In the genomic region with DNA sequence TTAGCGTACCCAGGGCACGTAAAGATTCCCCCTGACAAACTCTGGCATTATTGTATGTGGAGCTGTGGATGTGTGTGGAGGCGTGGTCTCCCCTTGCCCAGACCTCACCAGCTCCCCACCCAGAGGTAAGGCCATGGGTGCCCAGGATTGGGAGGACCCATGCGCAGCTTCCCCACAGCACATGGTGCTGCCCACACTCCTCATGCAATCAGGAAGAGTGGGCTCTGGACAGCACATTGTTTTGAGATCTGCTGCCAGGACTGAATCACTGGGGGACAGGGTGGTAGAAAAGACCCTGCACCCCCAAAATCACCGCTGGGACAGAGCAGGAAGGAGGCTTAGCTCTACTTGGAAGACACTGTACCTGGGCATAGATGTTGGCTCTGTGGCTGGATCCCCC, we compare ENCODE assay signal across 21 mouse cellular contexts. TPM values are rescaled to one million over a fixed set of nuclear protein-coding genes. Genes with fewer than 3 reads are reported as not detected.
DNase-seq lines count a peak whose midpoint lies in the region; ATAC-seq and TF ChIP-seq lines count a peak whose summit lies in the region.
"Had no signal": no experiment of that assay in that cellular context is flagged by ENCODE, and none has a peak within 500 bp of the region (broad histone marks: within the 10 kb centered on the region; RNA-seq: fewer than 3 reads in every experiment).

No protein-coding gene starts in this region.

- H3K4me1 ChIP-seq in forebrain, embryonic 13.5 days = peaks cover 15% of the 10 kb centered on the region
- peaks cover 17% of the 10 kb centered on the region for H3K4me1 ChIP-seq in forebrain, embryonic 15.5 days
- H3K4me1 ChIP-seq in hindbrain, embryonic 16.5 days (ENCODE audit: control insufficient read depth, insufficient read depth, low read depth, low read length) = peaks cover 12% of the 10 kb centered on the region

- no peaks in the 10 kb centered on the region for H3K9me3 ChIP-seq in forebrain, embryonic 13.5 days (replicated peaks)
- no peaks in the 10 kb centered on the region for H3K9me3 ChIP-seq in forebrain, embryonic 15.5 days
- H3K9me3 ChIP-seq in hindbrain, embryonic 16.5 days (ENCODE audit: control insufficient read depth, low read length) = no peaks in the 10 kb centered on the region
- H3K9me3 ChIP-seq: G1E; lung, embryonic 15.5 days had no signal

- DNase-seq in layer of hippocampus, adult 2 months (ENCODE audit: low spot score in 2 of 2) = no peak
- no peak for DNase-seq in layer of hippocampus, adult 8-10 months (ENCODE audit: low spot score in 2 of 2)
- peak; percentile 76 for DNase-seq in brain, adult 2 months (ENCODE audit: low read depth, low spot score)
- DNase-seq in kidney, postnatal 36 days = no peak
- DNase-seq: adrenal gland, postnatal 25 days; cerebellum, adult 11-12 months; cerebellum, postnatal 25 days; gastrocnemius, postnatal 10 days; kidney, postnatal 10 days; lung, postnatal 4 days; thymus, postnatal 25 days had no signal

- 0 out of 2 replicates have a peak overlapping the region, but pooled peaks have one; percentile 13 for H3K9ac ChIP-seq in forebrain, embryonic 13.5 days
- no peak overlapping the region for H3K9ac ChIP-seq in forebrain, embryonic 15.5 days (replicated peaks)
- H3K9ac ChIP-seq in hindbrain, embryonic 16.5 days (ENCODE audit: low read depth, low read length) = peak overlapping the region; percentile 17; the same call in 1 of the 2 replicates
- H3K9ac ChIP-seq: liver, embryonic 14.5 days; lung, embryonic 15.5 days had no signal

- no peaks in the 10 kb centered on the region for H3K27me3 ChIP-seq in forebrain, embryonic 13.5 days
- H3K27me3 ChIP-seq in forebrain, embryonic 15.5 days = no peaks in the 10 kb centered on the region
- no peaks in the 10 kb centered on the region for H3K27me3 ChIP-seq in hindbrain, embryonic 16.5 days (replicated peaks; ENCODE audit: control insufficient read depth, insufficient read depth, low read length)
- H3K27me3 ChIP-seq: lung, embryonic 15.5 days had no signal

- no peak for TF ChIP-seq CTCF in layer of hippocampus, adult 2 months (conservative IDR thresholded peaks at IDR 0.05)

- H3K27ac ChIP-seq in forebrain, embryonic 13.5 days = no peak overlapping the region
- H3K27ac ChIP-seq in forebrain, embryonic 15.5 days (replicated peaks) = no peak overlapping the region
- peak overlapping the region; percentile 94 for H3K27ac ChIP-seq in layer of hippocampus, adult 2 months
- H3K27ac ChIP-seq in hindbrain, embryonic 16.5 days (ENCODE audit: low read depth, low read length) = no peak overlapping the region
- H3K27ac ChIP-seq: liver, embryonic 14.5 days; lung, embryonic 15.5 days had no signal

- ATAC-seq in forebrain, embryonic 13.5 days = no peak
- no peak for ATAC-seq in forebrain, embryonic 15.5 days (replicated peaks)
- no peak for ATAC-seq in hindbrain, embryonic 16.5 days
- ATAC-seq in inflammation-experienced regulatory T-cells, adult 6 months = no peak
- ATAC-seq: activated CD4-positive, CD25-positive, alpha-beta regulatory T cell, adult 4 months; intestine, postnatal 0 days had no signal

- H3K4me3 ChIP-seq in forebrain, embryonic 13.5 days = no peak overlapping the region
- no peak overlapping the region for H3K4me3 ChIP-seq in forebrain, embryonic 15.5 days
- H3K4me3 ChIP-seq in layer of hippocampus, adult 2 months = no peak overlapping the region; the same call in 1 of the 2 replicates
- H3K4me3 ChIP-seq in hindbrain, embryonic 16.5 days (ENCODE audit: low read length) = no peak overlapping the region
- H3K4me3 ChIP-seq: lung, embryonic 15.5 days had no signal

- H3K36me3 ChIP-seq in forebrain, embryonic 13.5 days (ENCODE audit: poor library complexity, severe bottlenecking) = peaks cover 38% of the 10 kb centered on the region; the same call in 1 of the 2 replicates
- H3K36me3 ChIP-seq in forebrain, embryonic 15.5 days = no peaks in the 10 kb centered on the region; the same call in 1 of the 2 replicates
- H3K36me3 ChIP-seq in hindbrain, embryonic 16.5 days (ENCODE audit: control insufficient read depth, insufficient read depth, low read length) = peaks cover 5% of the 10 kb centered on the region

- no peak overlapping the region for H3K4me2 ChIP-seq in forebrain, embryonic 13.5 days
- no peak overlapping the region for H3K4me2 ChIP-seq in forebrain, embryonic 15.5 days (replicated peaks)
- no peak overlapping the region for H3K4me2 ChIP-seq in hindbrain, embryonic 16.5 days (ENCODE audit: low read length)
- H3K4me2 ChIP-seq: lung, embryonic 15.5 days had no signal

- WGBS in forebrain, embryonic 13.5 days = 98% methylated on average over 5 of the region's 5 CpGs
- 91% methylated on average over 5 of the region's 5 CpGs for WGBS in forebrain, embryonic 15.5 days
- WGBS in hindbrain, embryonic 16.5 days = 83% methylated on average over 5 of the region's 5 CpGs

RNA-seq across cellular contexts. Expression of gene Ovca2, which starts 5.9 kb away (rescaled TPM):
- 22.8 and 25.1 TPM in 2 replicates for polyA plus RNA-seq in forebrain, embryonic 13.5 days (2015; fragmentation: Nextera tagmentation; extraction: Ambion mirVana)
- 15.4 and 21.6 TPM in 2 replicates for polyA plus RNA-seq in forebrain, embryonic 15.5 days (2015; fragmentation: Nextera tagmentation; extraction: Ambion mirVana)
- 10 to 100 TPM; 19.3 to 22.4 TPM for total RNA-seq in layer of hippocampus, adult 2 months (2021)
- total RNA-seq in layer of hippocampus, adult 8-10 months (2022) = 10 to 100 TPM; 15.6 to 23.4 (median 19.8) TPM
- 14.4 and 14.5 TPM in 2 replicates for polyA plus RNA-seq in hindbrain, embryonic 16.5 days (2015; fragmentation: Nextera tagmentation; extraction: Ambion mirVana)
- 10 to 100 TPM; 27.9 to 36.4 (median 32.7) TPM for polyA plus RNA-seq in inflammation-experienced regulatory T-cells, adult 6 months (2017; shearing (Covaris generic))

RNA-seq across cellular contexts. Expression of gene Dph1, which starts 6.5 kb away (rescaled TPM):
- polyA plus RNA-seq in forebrain, embryonic 13.5 days (2015; fragmentation: Nextera tagmentation; extraction: Ambion mirVana) = 13.9 and 15.8 TPM in 2 replicates
- 14.8 and 16.2 TPM in 2 replicates for polyA plus RNA-seq in forebrain, embryonic 15.5 days (2015; fragmentation: Nextera tagmentation; extraction: Ambion mirVana)
- total RNA-seq in layer of hippocampus, adult 2 months (2021) = 10 to 100 TPM; 30.7 to 31.4 TPM
- total RNA-seq in layer of hippocampus, adult 8-10 months (2022) = 10 to 100 TPM; 28.9 to 38.6 (median 30.9) TPM
- polyA plus RNA-seq in hindbrain, embryonic 16.5 days (2015; fragmentation: Nextera tagmentation; extraction: Ambion mirVana) = 15.4 and 15.7 TPM in 2 replicates
- polyA plus RNA-seq in inflammation-experienced regulatory T-cells, adult 6 months (2017; shearing (Covaris generic)) = 10 to 100 TPM in 2 of 3 experiments, 1 to 10 TPM in 1; 4.0 to 15.3 (median 11.7) TPM

RNA-seq across cellular contexts. Expression of gene Rtn4rl1, which starts 9.0 kb away (rescaled TPM):
- polyA plus RNA-seq in forebrain, embryonic 13.5 days (2015; fragmentation: Nextera tagmentation; extraction: Ambion mirVana) = 2.2 and 2.6 TPM in 2 replicates
- polyA plus RNA-seq in forebrain, embryonic 15.5 days (2015; fragmentation: Nextera tagmentation; extraction: Ambion mirVana) = 5.6 and 6.9 TPM in 2 replicates
- total RNA-seq in layer of hippocampus, adult 2 months (2021) = 100 to 1,000 TPM; 104 to 110 TPM
- total RNA-seq in layer of hippocampus, adult 8-10 months (2022) = 100 to 1,000 TPM in 2 of 4 experiments, 10 to 100 TPM in 2; 80.7 to 110 (median 97.3) TPM
- 10.6 and 10.7 TPM in 2 replicates for polyA plus RNA-seq in hindbrain, embryonic 16.5 days (2015; fragmentation: Nextera tagmentation; extraction: Ambion mirVana)
- polyA plus RNA-seq in inflammation-experienced regulatory T-cells, adult 6 months (2017; shearing (Covaris generic)) = 1 to 10 TPM; 1.3 to 2.5 (median 2.2) TPM
- total RNA-seq: G1E had no signal
- polyA plus RNA-seq: G1E had no signal

RNA-seq across cellular contexts. Expression of gene Hic1, which starts 15.3 kb away (rescaled TPM):
- 1.2 and 1.5 TPM in 2 replicates for polyA plus RNA-seq in forebrain, embryonic 13.5 days (2015; fragmentation: Nextera tagmentation; extraction: Ambion mirVana)
- polyA plus RNA-seq in forebrain, embryonic 15.5 days (2015; fragmentation: Nextera tagmentation; extraction: Ambion mirVana) = 2.1 and 2.2 TPM in 2 replicates
- total RNA-seq in layer of hippocampus, adult 2 months (2021) = 1 to 10 TPM; 3.8 to 3.9 TPM
- 1 to 10 TPM; 2.9 to 4.9 (median 3.9) TPM for total RNA-seq in layer of hippocampus, adult 8-10 months (2022)
- polyA plus RNA-seq in hindbrain, embryonic 16.5 days (2015; fragmentation: Nextera tagmentation; extraction: Ambion mirVana) = 1.9 and 2.2 TPM in 2 replicates
- under 1 TPM; 0.21 to 0.50 (median 0.38) TPM for polyA plus RNA-seq in inflammation-experienced regulatory T-cells, adult 6 months (2017; shearing (Covaris generic))
- total RNA-seq: hematopoietic stem cell, adult 5-6 weeks had no signal
